Mouse (Mus musculus): ENCODE data around the gene Hacl1. TPM values are rescaled to one million over a fixed set of nuclear protein-coding genes. Genes with fewer than 3 reads are reported as not detected.

Hacl1 gene
- 1 to 10 TPM; 7.8 TPM for total RNA-seq (2021)

GRCm38 (mm10) chr14:31640890-31641505 is at the start of gene Hacl1, which contains the start of gene Btd:
TSS of gene Hacl1 (minus strand) at chr14:31641286.
TSS of gene Btd (plus strand) at chr14:31641028.
- peak; percentile 88 to 94 for DNase-seq (ENCODE audit: low spot score in 2 of 2)
- intact Hi-C loops (cut with DNase I) = no loop called here

GRCm38 (mm10) chr14:31686231-31686630 is 45.1 kb upstream of the Hacl1 start:
- intact Hi-C loops (cut with DNase I) = no loop called here

GRCm38 (mm10) chr14:31685680-31686079 is 44.6 kb upstream of the Hacl1 start:
- no peak for DNase-seq (ENCODE audit: low spot score in 2 of 2)
- intact Hi-C loops (cut with DNase I) = no loop called here

More at GRCm38 (mm10) chr14:31686231-31686630, 45.1 kb upstream of the Hacl1 start:
- no peak for DNase-seq (ENCODE audit: low spot score in 2 of 2)

GRCm38 (mm10) chr14:31684343-31685040 is 43.4 kb upstream of the Hacl1 start:
- DNase-seq (ENCODE audit: low spot score in 2 of 2) = no peak
- intact Hi-C loops (cut with DNase I) = no loop called here

GRCm38 (mm10) chr14:31683610-31684009 is 42.5 kb upstream of the Hacl1 start:
- DNase-seq (ENCODE audit: low spot score in 2 of 2) = no peak
- intact Hi-C loops (cut with DNase I) = no loop called here

- intact Hi-C loops (cut with DNase I) = no loop called here
- DNase-seq (ENCODE audit: low spot score in 2 of 2) = no peak
Measured at GRCm38 (mm10) chr14:31681931-31682555, 41.0 kb upstream of the Hacl1 start.

GRCm38 (mm10) chr14:31681291-31681690 is 40.2 kb upstream of the Hacl1 start:
- intact Hi-C loops (cut with DNase I) = no loop called here
- DNase-seq (ENCODE audit: low spot score in 2 of 2) = no peak

- no peak for DNase-seq (ENCODE audit: low spot score in 2 of 2)
- intact Hi-C loops (cut with DNase I) = no loop called here
Measured at GRCm38 (mm10) chr14:31680656-31681055, 39.6 kb upstream of the Hacl1 start.

GRCm38 (mm10) chr14:31671635-31672320 is 30.7 kb upstream of the Hacl1 start:
- DNase-seq (ENCODE audit: low spot score in 2 of 2) = no peak
- intact Hi-C loops (cut with DNase I) = no loop called here

GRCm38 (mm10) chr14:31669642-31670490 is 28.8 kb upstream of the Hacl1 start:
- peak in 1 of 2 experiments; percentile 77 for DNase-seq (ENCODE audit: low spot score in 2 of 2)
- intact Hi-C loops (cut with DNase I) = loop anchor here (2.0 kb wide), 1 partner anchor 97 kb away; no protein-coding TSS in a partner anchor

- peak; percentile 62 to 88 for DNase-seq (ENCODE audit: low spot score in 2 of 2)
- intact Hi-C loops (cut with DNase I) = loop anchor here (2.0 kb wide), 1 partner anchor 96 kb away; no protein-coding TSS in a partner anchor
Measured at GRCm38 (mm10) chr14:31669161-31669611, 28.1 kb upstream of the Hacl1 start.

- DNase-seq (ENCODE audit: low spot score in 2 of 2) = peak in 1 of 2 experiments; percentile 85
Measured at GRCm38 (mm10) chr14:31668326-31668725, 27.2 kb upstream of the Hacl1 start.

GRCm38 (mm10) chr14:31667741-31668140 is 26.7 kb upstream of the Hacl1 start:
- intact Hi-C loops (cut with DNase I) = loop anchor here (2.0 kb wide), 1 partner anchor 95 kb away; no protein-coding TSS in a partner anchor

More at GRCm38 (mm10) chr14:31668326-31668725, 27.2 kb upstream of the Hacl1 start:
- intact Hi-C loops (cut with DNase I) = loop anchor here (2.0 kb wide), 1 partner anchor 96 kb away; no protein-coding TSS in a partner anchor

GRCm38 (mm10) chr14:31666931-31667705 is 26.0 kb upstream of the Hacl1 start:
- intact Hi-C loops (cut with DNase I) = no loop called here
- DNase-seq (ENCODE audit: low spot score in 2 of 2) = no peak

More at GRCm38 (mm10) chr14:31667741-31668140, 26.7 kb upstream of the Hacl1 start:
- no peak for DNase-seq (ENCODE audit: low spot score in 2 of 2)

GRCm38 (mm10) chr14:31665566-31665940 is 24.5 kb upstream of the Hacl1 start:
- DNase-seq (ENCODE audit: low spot score in 2 of 2) = peak in 1 of 2 experiments; percentile 33
- intact Hi-C loops (cut with DNase I) = no loop called here

- DNase-seq (ENCODE audit: low spot score in 2 of 2) = no peak
- intact Hi-C loops (cut with DNase I) = loop anchor here (5.0 kb wide), 1 partner anchor 267 kb away; no protein-coding TSS in a partner anchor
Measured at GRCm38 (mm10) chr14:31664903-31665565, 23.9 kb upstream of the Hacl1 start.

Data from left cerebral cortex, postnatal 25 days (tissue).